Mouse (Mus musculus) liver, embryonic 12.5 days (tissue): ENCODE measurements at regions not wholly inside any gene's neighbourhood (a gene's known extent, or its start where the extent isn't known, plus 50 kb on each side); places are given as distances from the start of the nearest gene placed in this dataset.
"Not testable (repeated sequence)": the region's sequence is repeated elsewhere in the genome, so short reads cannot be mapped to it uniquely, and the experiment has no call there.

Source experiments
- ATAC-seq: fragments of 200-750 bp; cut with Nextera tagmentation; 2 replicates; pipeline ENCODE4 v1.8.0; 2017; ENCODE audit warnings: moderate number of reproducible peaks, mild to moderate bottlenecking, moderate library complexity
- H3K27ac ChIP-seq: fragments of 300-500 bp; sonication (generic); 2 replicates; pipeline ENCODE4 v1.5.1; 2016; ENCODE audit warnings: mild to moderate bottlenecking
- H3K27me3 ChIP-seq: fragments of 300-500 bp; sonication (generic); replicated peaks from 2 replicates; pipeline ENCODE4 v1.6.1; 2016; ENCODE audit warnings: mild to moderate bottlenecking, moderate library complexity
- H3K36me3 ChIP-seq: fragments of 300-500 bp; sonication (generic); 2 replicates; pipeline ENCODE4 v1.6.1; 2016; ENCODE audit warnings: mild to moderate bottlenecking, moderate library complexity
- H3K4me1 ChIP-seq: fragments of 300-500 bp; sonication (generic); 2 replicates; pipeline ENCODE4 v1.6.1; 2016
- H3K4me2 ChIP-seq: fragments of 300-500 bp; sonication (generic); 2 replicates; pipeline ENCODE4 v1.6.1; 2016; ENCODE audit warnings: mild to moderate bottlenecking, moderate library complexity
- H3K4me3 ChIP-seq: fragments of 300-500 bp; sonication (generic); 2 replicates; pipeline ENCODE4 v1.5.1; 2016; ENCODE audit warnings: mild to moderate bottlenecking, moderate library complexity
- H3K9ac ChIP-seq: fragments of 300-500 bp; sonication (generic); 2 replicates; pipeline ENCODE4 v1.6.1; 2016; ENCODE audit warnings: mild to moderate bottlenecking, moderate library complexity
- H3K9me3 ChIP-seq: fragments of 300-500 bp; sonication (generic); replicated peaks from 2 replicates; pipeline ENCODE4 v1.6.1; 2016; ENCODE audit warnings: mild to moderate bottlenecking, moderate library complexity
- WGBS: fragments of 180-500 bp; shearing (Covaris S2); methylation state at CpG from one replicate; pipeline ENCODE4 v1.1.7; 2016; ENCODE audit not compliant: insufficient replicate concordance; 5-methylcytosine and 5-hydroxymethylcytosine counted together

DNA sequence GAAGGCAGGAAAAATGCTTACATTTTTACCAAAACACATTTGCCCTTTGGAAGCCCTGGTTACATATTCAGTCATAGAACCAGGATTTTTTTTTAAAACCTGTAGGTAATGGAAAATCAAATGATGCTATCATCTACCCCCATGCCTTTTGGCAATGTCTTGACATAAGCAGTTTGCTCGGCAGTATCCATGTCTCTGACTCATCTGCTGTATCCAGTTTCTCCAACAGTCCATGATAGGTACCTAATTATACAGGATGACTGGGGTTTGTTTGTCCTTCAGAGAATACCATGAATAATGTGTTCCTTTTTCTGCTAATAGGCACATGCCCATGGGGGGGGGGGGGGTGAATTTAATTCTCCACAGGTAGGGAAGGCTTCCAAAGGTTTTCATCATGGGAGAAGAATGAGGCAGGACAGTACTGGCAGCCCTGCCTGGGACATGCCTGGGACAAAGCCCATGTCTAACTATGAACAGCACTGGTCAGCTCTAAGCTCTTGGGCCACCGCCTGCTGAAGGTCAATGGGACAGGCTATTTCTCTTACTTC, 122.9 kb downstream of the Cand1 start:
- Histone ChIP-seq H3K9ac (no peak overlapping the region), H3K9me3 (no peaks in the 10 kb centered on the region), H3K27ac (no peak overlapping the region), H3K36me3 (no peaks in the 10 kb centered on the region), H3K27me3 (no peaks in the 10 kb centered on the region), H3K4me1 (peaks cover 31% of the 10 kb centered on the region), H3K4me2 (no peak overlapping the region), H3K4me3 (no peak overlapping the region)
- no peak for ATAC-seq
- WGBS, result 54% methylated on average over 2 of the region's 2 CpGs

DNA sequence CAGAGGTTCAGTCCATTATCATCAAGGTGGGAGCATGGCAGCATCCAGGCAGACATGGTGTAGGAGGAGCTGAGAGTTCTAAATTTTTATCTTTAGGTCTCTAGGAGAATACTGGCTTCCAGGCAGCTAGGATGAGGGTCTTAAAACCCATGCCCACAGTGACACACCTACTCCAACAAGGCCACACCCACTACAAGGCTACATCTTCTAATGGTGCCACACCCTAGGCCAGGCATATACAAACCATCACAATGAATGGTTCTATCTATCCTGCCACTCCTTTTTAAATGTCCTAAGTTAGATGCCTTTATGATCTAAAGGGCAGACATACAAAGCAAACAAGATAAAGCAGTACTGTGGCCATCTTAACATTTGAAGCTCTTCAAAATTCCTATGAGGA, 124.7 kb downstream of the Cand1 start:
- H3K9me3 ChIP-seq, H3K9ac ChIP-seq, H3K27me3 ChIP-seq, H3K36me3 ChIP-seq: not testable (repeated sequence)
- H3K4me3 ChIP-seq, result 0 out of 2 replicates have a peak overlapping the region, but pooled peaks have one; percentile 15
- H3K4me1 ChIP-seq, result peaks cover 48% of the 10 kb centered on the region
- H3K27ac ChIP-seq, result peak overlapping the region; percentile 71
- peak; percentile 57 for ATAC-seq
- peak overlapping the region; percentile 54 for H3K4me2 ChIP-seq

DNA sequence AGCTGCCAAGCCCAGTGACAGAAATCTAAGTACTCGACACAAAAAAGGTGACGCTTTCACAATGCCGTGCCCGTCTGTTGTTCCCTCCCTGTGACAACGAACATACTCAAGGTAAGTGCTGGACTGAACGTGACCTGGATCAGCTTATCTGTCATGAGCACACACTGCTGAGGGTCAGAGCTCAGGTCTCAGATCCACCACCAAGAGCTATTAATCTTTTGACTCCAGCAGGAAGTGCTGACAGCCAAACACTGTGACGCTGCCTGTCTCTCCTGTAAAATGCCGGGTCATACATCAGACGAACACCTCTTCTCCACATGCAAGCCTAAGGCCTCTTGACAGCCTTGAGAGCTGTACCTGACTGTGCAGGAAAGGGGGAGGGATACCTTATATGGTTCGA, 125.2 kb downstream of the Cand1 start:
- H3K36me3 ChIP-seq, result no peaks in the 10 kb centered on the region
- peaks cover 48% of the 10 kb centered on the region for H3K4me1 ChIP-seq
- 0 out of 2 replicates have a peak overlapping the region, but pooled peaks have one; percentile 27 for H3K9ac ChIP-seq
- H3K4me2 ChIP-seq, result peak overlapping the region; percentile 54
- 9% methylated on average over 10 of the region's 10 CpGs for WGBS
- H3K4me3 ChIP-seq, result peak overlapping the region; percentile 15; the same call in 1 of the 2 replicates
- H3K27me3 ChIP-seq, result no peaks in the 10 kb centered on the region
- peak; percentile 88 for ATAC-seq
- H3K9me3 ChIP-seq, result no peaks in the 10 kb centered on the region
- H3K27ac ChIP-seq, result peak overlapping the region; percentile 71

DNA sequence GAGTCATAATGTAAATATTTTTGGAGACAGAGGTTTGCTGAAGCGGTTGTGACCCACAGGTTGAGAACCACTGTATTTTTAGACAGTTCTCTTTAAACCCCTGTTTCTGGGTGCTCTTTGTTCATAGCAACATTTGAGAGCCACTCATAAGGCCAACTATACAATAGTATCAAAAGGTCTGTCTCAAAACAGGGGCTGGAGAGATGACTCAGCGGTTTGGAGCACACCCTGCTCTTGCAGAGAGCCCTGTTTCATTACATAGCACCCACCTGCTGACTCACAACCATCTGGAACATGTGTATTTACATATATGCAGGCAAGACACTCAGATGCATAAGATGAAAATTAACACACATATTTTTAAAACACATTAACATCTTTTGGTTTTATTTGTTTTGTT, 128.0 kb downstream of the Cand1 start:
- ATAC-seq, result peak; percentile 76
- Histone ChIP-seq H3K9me3 (no peaks in the 10 kb centered on the region), H3K4me1 (peaks cover 54% of the 10 kb centered on the region), H3K36me3 (no peaks in the 10 kb centered on the region), H3K4me2 (no peak overlapping the region), H3K9ac (no peak overlapping the region), H3K4me3 (no peak overlapping the region), H3K27me3 (no peaks in the 10 kb centered on the region), H3K27ac (peak overlapping the region; percentile 68)
- WGBS, result 58% methylated on average over 2 of the region's 2 CpGs

DNA sequence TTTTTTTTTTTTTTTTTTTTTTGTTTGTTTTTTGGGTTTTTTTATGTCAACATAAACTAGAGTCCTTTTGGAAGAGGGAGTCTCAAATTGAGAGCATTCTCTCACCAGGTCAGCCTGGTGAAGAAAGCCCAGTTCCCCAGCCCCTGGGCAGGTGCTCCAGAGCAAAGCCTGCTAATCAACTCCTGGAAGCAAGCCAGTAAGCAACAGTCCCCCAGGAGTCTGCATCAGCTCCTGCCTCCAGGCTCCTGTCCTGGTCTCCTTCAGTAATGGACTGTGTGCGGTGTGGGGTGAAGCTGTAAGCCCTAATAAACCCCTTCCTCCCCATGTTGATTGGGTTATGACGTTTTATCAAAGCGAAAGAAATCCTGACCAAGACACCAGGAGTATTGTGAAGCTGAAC, 128.4 kb downstream of the Cand1 start:
- H3K9me3 ChIP-seq, result no peaks in the 10 kb centered on the region
- H3K4me1 ChIP-seq, result peaks cover 52% of the 10 kb centered on the region
- no peak overlapping the region for H3K9ac ChIP-seq
- whole genome bisulfite sequencing, result 71% methylated on average over 3 of the region's 3 CpGs
- H3K27me3 ChIP-seq, result no peaks in the 10 kb centered on the region
- no peaks in the 10 kb centered on the region for H3K36me3 ChIP-seq
- no peak for ATAC-seq
- peak overlapping the region; percentile 68 for H3K27ac ChIP-seq
- H3K4me3 ChIP-seq, result no peak overlapping the region
- H3K4me2 ChIP-seq, result no peak overlapping the region

DNA sequence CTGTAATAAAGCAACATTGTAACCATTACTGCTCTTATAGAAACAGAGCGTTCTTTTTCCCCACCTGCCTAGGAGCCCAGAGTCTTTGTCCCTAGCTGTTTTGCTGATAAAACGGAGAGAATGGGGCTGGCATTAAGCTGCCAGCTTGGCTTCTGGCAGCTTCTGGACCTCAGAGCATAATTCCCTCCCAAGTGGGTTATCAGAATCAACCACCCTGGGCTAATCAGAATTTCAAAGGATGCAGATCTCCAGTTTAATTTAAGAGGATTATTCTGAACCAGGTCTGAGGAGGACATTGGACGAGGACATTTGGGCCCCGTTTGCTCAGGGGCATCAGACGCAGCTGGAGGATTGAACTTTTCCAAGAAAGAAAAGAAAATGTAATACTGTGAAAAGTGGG, 129.2 kb downstream of the Cand1 start:
- 42% methylated on average over 5 of the region's 5 CpGs for WGBS
- Histone ChIP-seq H3K9me3 (no peaks in the 10 kb centered on the region), H3K9ac (no peak overlapping the region), H3K4me3 (no peak overlapping the region), H3K4me1 (peaks cover 45% of the 10 kb centered on the region), H3K36me3 (no peaks in the 10 kb centered on the region), H3K27ac (peak overlapping the region; percentile 30; the same call in 1 of the 2 replicates), H3K27me3 (no peaks in the 10 kb centered on the region), H3K4me2 (no peak overlapping the region)
- no peak for ATAC-seq

DNA sequence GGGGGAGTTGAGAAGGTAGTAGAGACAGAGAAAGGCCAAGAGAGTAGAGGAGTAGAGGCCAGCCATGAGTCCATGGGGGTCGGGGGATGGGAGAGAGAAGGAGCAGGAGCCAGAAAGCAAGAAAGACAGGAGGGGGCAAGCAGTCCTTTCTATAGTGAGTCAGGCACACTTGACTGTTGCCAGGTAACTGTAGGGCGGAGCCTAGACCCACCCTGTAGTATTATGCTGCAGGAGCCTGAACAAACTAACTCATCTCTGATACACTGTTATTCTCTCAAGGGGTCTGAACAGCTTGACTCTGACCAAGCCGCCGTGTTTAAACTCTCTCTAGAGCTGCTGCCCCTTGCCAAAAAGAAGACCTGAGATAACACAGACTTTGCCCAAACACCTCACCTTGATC, 130.6 kb downstream of the Cand1 start:
- peaks cover 31% of the 10 kb centered on the region for H3K4me1 ChIP-seq
- no peak overlapping the region for H3K27ac ChIP-seq
- no peaks in the 10 kb centered on the region for H3K27me3 ChIP-seq
- WGBS, result 75% methylated on average over 4 of the region's 4 CpGs
- no peak overlapping the region for H3K4me3 ChIP-seq
- H3K4me2 ChIP-seq, result no peak overlapping the region
- no peak for ATAC-seq
- H3K36me3 ChIP-seq, result no peaks in the 10 kb centered on the region
- no peaks in the 10 kb centered on the region for H3K9me3 ChIP-seq
- no peak overlapping the region for H3K9ac ChIP-seq

DNA sequence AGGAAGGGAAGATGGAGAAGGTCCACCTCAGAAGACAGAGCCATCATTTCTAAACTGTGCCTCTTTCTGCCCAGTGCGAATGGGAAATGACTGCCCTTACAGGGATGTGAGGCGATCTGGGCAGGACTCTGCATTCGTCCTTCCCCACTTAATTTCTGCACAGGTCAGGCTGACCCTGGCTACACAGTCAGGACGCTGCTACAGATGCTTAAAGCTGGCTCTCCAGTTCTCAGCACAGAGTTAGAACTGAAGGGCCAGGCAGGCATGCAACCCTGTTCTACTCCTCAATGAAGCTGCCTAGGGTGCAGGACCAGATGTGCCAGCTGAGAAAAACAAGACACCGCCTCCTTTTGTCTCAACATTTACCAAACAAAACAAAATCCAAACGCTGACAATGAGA, 132.1 kb downstream of the Cand1 start:
- Histone ChIP-seq H3K27ac (no peak overlapping the region), H3K9ac (no peak overlapping the region), H3K9me3 (no peaks in the 10 kb centered on the region), H3K4me1 (peaks cover 27% of the 10 kb centered on the region), H3K27me3 (no peaks in the 10 kb centered on the region), H3K4me3 (no peak overlapping the region), H3K36me3 (no peaks in the 10 kb centered on the region), H3K4me2 (no peak overlapping the region)
- 48% methylated on average over 6 of the region's 6 CpGs for WGBS
- ATAC-seq, result no peak

DNA sequence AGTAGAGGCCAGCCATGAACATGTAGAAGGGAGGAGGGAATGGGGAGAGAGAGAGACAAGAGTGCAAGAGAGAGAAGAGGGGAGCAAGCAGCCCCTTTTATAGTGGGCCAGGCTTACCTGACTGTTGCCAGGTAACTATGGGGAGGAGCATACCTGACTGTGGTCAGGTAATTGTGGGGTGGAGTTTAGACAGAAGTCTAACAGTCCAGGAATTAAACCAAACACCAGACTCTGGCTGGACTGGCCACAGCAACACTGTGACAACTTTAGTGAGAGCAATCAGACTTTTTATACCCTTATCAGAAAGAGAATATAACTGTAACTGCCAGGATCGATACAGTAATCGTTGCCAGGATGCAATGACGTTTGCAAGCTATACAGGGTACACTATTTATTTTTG, 133.8 kb downstream of the Cand1 start:
- Histone ChIP-seq H3K4me3 (no peak overlapping the region), H3K36me3 (no peaks in the 10 kb centered on the region), H3K27ac (no peak overlapping the region), H3K9me3 (no peaks in the 10 kb centered on the region), H3K4me2 (no peak overlapping the region), H3K9ac (no peak overlapping the region), H3K4me1 (peaks cover 15% of the 10 kb centered on the region), H3K27me3 (no peaks in the 10 kb centered on the region)
- WGBS, result 64% methylated on average over 3 of the region's 3 CpGs
- no peak for ATAC-seq

DNA sequence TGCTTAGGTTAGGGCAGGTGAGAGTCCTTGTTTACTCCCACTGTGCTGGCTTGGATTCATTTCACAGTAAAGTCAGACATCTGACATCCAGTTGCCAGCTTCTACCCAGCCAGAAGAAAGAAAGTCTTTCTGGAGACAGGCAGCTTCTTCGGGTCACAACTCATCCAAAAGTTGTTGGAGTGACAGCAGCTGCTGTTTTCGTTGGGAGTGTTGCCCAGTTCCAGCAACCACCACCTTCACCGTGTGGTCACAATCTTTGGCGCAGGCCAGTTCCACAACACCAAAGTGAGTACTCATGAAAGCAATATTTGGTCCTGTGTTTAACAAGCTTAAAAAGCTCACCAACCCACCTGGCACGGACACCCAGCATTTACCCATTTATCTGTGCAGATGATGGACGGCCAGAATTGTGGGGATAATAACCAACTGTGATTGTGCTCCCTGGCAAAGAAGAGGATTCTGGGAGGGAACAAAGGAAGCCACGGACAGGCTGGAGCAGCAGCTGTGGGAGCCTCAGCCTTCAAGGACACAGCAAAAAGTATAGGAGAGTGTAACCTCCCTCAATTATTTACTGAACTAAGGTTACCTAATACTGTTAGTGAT, 134.5 kb downstream of the Cand1 start:
- no peaks in the 10 kb centered on the region for H3K36me3 ChIP-seq
- ATAC-seq, result no peak
- H3K27me3 ChIP-seq, result no peaks in the 10 kb centered on the region
- H3K4me1 ChIP-seq, result peaks cover 8% of the 10 kb centered on the region; the same call in 1 of the 2 replicates
- H3K4me3 ChIP-seq, result no peak overlapping the region
- no peak overlapping the region for H3K9ac ChIP-seq
- H3K4me2 ChIP-seq, result no peak overlapping the region
- no peak overlapping the region for H3K27ac ChIP-seq
- 70% methylated on average over 7 of the region's 7 CpGs for WGBS
- H3K9me3 ChIP-seq, result no peaks in the 10 kb centered on the region

DNA sequence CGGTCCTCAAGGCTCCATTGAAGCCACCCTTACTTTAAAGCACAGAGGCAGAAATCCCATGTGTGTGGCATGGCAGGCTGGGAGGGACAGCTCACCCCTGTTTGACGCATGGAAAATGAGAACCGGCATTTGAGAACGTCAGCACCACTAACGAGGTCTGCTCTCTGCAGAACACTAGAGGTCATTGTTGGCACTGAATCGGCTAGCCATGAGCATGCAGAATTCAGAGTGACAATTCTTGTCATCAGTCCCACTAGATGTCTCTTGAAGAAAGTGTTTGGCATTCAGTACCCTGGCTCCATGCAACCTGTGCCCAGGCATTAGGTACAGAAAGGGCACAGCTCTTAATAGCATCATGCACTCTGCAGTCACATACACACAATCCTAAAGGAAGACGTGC, 139.3 kb downstream of the Cand1 start:
- no peak overlapping the region for H3K9ac ChIP-seq
- WGBS, result 26% methylated on average over 7 of the region's 7 CpGs
- no peak overlapping the region for H3K4me3 ChIP-seq
- ATAC-seq, result no peak
- H3K27me3 ChIP-seq, result no peaks in the 10 kb centered on the region
- no peaks in the 10 kb centered on the region for H3K36me3 ChIP-seq
- no peak overlapping the region for H3K4me2 ChIP-seq
- H3K9me3 ChIP-seq, result no peaks in the 10 kb centered on the region
- peaks cover 6% of the 10 kb centered on the region; the same call in 1 of the 2 replicates for H3K4me1 ChIP-seq
- H3K27ac ChIP-seq, result no peak overlapping the region

DNA sequence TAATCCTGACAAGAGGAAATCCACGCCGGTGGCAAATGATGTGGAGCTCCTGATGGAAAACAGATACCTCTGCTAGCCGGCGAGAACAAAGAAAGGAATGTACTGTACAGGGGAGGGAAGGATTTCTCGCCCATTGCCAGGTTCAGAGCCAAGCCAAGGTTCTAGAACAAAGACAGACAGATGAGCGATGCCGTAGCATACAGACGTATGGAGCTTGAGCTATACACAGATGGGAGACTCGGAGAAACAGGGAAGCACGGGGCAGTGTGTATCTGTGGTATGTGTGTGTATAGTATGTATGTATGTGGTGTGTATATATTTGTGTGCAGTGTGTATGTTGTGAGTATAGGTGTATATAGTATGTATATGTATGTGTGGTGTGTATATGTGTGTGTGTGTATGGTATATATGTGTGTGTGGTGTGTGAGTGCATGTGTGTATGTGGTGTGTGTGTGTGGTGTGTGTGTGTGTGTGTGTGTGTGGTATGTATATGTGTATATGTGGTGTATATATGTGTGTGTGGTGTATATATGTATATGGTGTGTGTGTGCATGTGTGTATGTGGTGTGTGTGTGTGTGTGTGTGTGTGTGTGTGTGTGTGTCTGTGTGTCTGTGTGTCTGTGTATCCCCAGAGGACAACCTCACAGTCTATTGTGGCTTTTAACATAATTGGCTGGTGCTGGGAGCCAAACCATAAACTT, 140.6 kb downstream of the Cand1 start:
- Histone ChIP-seq H3K9me3 (no peaks in the 10 kb centered on the region), H3K9ac (no peak overlapping the region), H3K4me2 (no peak overlapping the region), H3K27ac (no peak overlapping the region), H3K4me3 (no peak overlapping the region), H3K36me3 (no peaks in the 10 kb centered on the region), H3K4me1 (peaks cover 6% of the 10 kb centered on the region; the same call in 1 of the 2 replicates), H3K27me3 (no peaks in the 10 kb centered on the region)
- no peak for ATAC-seq
- 64% methylated on average over 10 of the region's 10 CpGs for WGBS
